Mouse (Mus musculus) adrenal gland, adult 2 months (tissue): ENCODE results near the gene Adcy4. TPM values are rescaled to one million over a fixed set of nuclear protein-coding genes. Genes with fewer than 3 reads are reported as not detected.
A peak's percentile ranks its signal among the peaks of the same experiment; 100 is the strongest.

Experiments
- DNase-seq: peaks from one replicate; pipeline ENCODE4 v3.0.0; 2021
- long read RNA-seq: library from polyadenylated mRNA; stranded (forward); transcript quantifications from one replicate; pipeline ENCODE4 v2.0.0, GENCODE M21; 2021
- polyA plus RNA-seq: library from polyadenylated mRNA; depleted of rRNA; stranded (reverse); fragments of >200 nt; gene quantifications from 2 replicates; pipeline ENCODE4 v1.2.3, GENCODE M21; 2012; rRNA removed
- total RNA-seq, 2 experiments: library from RNA; stranded (reverse); gene quantifications; 2 replicates each; pipeline ENCODE4 v1.2.3; 2021

Adcy4 gene
- total RNA-seq (10 to 100 TPM in 1 of 2 experiments, 1 to 10 TPM in 1; 9.8 to 12.5 TPM), polyA plus RNA-seq (17.1 and 21.0 TPM in 2 replicates)
- long read RNA-seq, partial matches to known transcripts = 2 of 7 reads
- long read RNA-seq, other reads (novel, unspliced or antisense) = 3 of 7 reads

DNA sequence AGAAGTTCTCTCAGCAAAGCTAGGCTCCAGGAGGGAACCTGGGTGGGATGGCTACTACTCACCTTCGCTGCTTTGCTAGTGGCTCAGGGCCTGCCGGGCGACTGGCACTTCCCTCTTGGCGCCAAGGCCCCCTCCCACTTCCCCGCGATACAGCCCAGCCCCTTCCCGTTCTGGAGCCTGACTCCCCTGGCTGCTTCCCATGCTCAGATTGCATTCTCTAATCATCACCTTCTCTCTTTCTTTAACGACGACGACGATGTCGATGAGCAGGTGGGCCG lies at the start of gene Adcy4:
Gene Adcy4, minus strand, starts transcription at position 138 of the 278 bp plus-strand sequence.
- DNase-seq = no peak

DNA sequence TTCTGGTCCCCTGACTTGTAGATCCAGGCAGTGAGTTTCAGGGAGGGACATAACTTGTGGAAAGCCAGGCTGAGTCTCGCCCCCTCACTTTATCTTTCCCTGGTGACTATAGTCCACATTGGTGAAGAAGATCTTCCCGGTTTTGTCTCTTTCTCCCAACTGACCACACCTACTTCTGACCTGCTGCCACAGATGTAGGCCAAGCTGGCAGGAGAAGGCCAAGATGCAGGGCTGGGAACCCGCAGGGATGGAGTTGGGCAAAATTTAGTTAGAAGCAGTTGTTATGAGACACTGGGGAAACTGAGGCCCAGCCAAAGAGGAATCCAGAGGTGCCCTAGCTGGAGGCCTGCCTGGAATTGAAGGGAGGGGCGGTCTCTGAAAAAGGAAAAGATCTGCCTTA lies 49.2 kb upstream of the Adcy4 start:
- no peak for DNase-seq

DNA sequence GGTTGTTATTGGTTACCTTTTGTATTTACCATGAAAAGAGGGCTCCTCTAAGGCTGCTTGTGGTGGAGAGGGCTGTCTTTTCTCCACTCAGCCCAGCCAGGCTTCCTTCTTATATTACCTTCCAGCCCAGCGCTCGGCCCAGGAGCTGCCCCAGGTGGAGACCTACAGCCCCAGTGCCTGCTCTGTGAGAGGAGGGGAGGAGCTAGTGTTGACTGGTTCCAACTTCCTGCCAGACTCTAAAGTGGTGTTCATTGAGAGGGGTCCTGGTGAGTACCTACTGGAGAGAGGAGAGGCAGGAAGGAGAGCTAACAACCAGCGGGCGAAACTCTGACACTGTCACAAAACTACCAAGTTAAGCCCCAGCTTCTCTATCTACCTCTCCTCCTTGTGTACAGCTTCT lies 46.4 kb upstream of the Adcy4 start:
- no peak for DNase-seq

DNA sequence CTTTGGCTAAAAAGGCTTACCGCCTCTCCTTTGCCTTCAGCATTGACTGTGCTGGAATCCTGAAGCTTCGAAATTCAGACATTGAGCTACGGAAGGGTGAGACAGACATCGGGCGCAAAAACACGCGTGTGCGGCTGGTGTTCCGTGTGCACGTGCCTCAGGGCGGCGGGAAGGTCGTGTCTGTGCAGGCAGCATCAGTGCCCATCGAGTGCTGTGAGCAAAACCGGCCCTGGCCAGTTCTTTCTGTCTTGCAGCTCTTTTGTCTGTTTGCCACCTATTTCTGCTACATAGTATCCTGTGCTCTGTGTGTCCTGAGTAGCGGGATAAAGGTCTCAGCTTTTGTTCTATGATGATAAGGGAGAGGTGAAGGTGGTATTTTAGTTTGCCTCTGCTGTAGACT lies 46.0 kb upstream of the Adcy4 start:
- no peak for DNase-seq

DNA sequence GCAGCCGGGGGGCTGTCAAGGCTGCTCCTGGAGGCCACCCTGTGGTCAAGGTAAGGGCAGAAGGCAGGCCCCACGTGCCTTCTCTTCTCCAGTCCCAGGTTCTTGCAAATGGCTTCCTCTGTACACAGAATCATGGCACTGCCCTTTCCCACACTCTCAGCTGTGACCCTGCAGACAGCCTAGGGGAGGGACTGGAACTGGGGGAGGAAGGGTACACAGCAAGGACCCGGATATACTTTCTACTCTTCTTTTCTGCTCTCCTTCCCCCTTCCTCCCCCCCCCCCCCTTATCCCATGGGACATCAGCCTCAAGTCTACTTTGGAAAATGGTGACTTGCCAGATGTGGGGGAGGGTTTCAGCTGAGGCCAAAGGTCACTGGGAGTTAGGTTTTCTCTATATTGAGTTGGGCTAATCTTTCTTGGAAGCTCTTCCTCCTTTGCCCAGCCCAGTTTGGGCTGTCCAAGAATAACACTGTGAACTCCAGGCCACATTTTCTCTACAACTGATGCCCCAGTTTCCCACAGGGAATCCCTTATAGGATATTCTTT lies 44.9 kb upstream of the Adcy4 start:
- DNase-seq = peak; percentile 30

DNA sequence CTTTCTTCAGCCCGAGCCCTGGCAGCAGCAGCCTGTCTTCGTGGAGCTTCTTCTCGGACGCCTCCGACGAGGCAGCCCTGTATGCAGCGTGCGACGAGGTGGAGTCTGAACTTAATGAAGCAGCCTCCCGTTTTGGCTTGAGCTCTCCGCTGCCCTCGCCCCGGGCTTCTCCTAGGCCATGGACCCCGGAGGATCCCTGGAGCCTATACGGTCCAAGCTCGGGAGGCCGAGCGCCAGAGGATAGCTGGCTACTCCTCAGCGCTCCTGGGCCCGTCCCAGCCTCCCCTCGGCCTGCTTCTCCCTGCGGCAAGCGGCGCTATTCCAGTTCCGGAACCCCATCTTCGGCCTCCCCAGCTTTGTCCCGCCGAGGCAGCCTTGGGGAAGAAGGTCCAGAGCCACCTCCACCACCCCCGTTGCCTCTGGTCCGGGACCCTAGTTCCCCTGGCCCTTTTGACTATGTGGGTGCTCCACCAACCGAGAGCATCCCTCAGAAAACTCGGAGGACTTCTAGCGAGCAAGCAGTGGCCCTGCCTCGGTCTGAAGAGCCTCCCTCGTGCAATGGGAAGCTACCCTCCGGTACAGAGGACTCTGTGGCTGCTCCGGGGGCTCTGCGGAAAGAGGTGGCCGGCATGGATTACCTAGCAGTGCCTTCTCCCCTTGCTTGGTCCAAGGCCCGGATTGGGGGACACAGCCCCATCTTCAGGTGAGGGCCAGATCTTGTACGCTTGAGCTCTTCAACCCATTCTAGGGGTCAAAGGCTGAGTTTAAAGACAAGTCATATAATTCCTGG lies 42.9 kb upstream of the Adcy4 start:
- DNase-seq = peak; percentile 14

DNA sequence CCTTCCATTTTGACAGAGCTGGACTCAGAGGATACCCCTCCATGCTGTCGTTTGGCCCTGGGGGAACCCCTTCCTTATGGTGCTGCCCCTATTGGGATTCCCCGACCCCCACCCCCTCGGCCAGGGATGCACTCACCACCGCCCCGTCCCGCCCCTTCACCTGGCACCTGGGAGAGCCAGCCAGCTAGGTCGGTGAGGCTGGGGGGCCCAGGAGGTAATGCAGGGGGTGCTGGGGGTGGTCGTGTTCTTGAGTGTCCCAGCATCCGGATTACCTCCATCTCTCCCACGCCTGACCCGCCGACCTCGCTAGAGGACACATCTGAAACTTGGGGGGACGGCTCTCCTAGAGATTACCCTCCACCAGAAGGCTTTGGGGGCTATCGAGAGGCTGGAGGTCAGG lies 42.2 kb upstream of the Adcy4 start:
- peak; percentile 13 for DNase-seq

DNA sequence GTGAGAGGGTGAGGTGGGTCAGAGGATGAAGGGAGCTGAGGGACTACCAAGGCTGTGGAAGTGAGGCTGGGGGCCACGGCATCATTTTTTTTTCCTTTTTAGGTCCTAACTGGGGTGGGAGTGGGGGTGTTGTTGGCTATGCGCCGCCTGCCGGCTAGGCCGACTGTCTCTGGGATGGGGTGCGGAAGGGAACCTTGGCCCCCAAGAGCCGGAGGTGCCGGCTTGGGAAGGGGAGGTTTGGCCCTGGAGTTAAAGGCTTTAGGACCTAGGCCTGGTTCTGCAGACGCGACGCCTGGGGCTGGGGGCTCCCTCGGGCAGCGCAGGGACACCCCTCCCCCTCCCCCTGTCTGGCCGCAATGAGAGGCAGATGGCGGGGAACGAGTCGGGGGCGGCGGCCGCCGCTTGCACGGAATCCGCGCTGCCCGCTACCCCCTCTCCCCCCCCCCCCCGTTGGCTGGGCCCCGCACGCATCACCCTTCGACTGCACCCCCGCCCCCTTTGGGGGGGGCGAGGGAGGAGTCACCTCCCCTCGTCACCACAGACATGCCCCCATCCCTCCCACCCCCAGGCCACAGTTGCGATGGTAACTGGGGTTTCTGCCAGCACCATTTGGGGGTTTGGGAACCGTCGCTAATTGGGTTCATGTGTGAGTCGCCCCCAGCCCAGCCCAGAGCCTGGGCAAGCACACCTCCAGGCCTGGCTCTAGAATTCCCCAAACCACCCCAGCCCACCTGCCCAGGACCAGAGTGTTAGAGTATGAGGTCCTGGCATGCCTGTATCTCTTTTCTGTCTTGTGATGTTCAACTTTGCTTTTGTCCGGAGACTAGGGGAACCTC lies 41.5 kb upstream of the Adcy4 start:
- DNase-seq = peak; percentile 43

DNA sequence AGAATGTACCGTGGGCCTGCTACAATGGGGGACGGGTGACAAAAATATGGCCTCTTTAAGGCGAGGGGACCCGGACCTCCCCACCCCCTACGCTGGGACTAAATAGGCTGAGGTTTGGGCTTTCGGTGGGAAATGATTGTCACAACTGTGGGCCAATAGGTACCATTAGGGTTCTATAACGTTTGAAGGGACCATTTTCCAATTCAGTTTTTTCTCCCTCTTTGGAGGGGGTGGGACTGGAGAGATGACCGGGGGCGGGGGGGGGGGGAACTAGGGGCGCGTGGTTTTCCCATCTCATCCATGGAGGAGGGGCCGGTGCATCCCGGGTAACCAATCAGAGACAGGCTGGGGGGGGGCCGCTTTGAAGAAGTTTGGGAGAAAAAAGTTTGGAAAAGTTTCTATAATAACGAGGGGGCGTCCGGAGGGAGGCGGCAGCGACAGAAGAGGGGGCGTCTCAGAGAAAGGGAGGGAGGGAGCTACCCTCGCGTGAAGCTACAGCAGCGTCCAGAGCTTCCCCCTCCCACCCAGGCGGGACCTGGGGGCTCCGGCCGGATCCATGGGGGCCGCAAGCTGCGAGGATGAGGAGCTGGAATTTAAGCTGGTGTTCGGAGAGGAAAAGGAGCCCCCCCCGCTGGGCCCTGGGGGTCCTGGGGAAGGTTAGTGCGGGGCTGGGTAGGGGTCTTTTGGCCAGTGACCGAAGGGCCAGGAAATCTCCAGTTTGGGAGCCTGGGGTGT lies 40.8 kb upstream of the Adcy4 start:
- DNase-seq = peak; percentile 51

DNA sequence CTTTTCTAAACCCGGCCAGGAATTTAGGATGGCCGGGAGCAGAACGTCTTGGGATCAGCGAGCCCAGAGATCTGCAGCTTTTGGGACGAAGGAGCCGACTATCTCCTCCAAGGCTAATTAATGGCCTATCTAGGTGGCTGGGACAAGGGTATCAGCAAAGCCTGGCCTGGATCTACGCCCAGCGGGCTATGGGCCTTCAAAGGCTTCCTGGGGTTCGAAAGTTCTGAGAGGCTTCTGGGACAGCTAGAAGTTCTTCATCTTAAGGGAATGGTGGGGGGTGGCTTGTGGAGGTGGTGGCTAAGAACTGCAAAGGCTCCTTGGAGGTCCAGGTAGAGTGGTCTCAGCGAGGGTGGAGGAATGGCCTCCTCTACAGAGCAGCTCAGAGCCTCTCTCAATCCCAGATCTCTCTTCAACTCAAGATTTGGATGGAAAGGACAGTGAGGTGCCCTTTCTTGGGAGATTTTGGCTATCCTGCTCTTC lies 40.1 kb upstream of the Adcy4 start:
- DNase-seq = peak; percentile 63

DNA sequence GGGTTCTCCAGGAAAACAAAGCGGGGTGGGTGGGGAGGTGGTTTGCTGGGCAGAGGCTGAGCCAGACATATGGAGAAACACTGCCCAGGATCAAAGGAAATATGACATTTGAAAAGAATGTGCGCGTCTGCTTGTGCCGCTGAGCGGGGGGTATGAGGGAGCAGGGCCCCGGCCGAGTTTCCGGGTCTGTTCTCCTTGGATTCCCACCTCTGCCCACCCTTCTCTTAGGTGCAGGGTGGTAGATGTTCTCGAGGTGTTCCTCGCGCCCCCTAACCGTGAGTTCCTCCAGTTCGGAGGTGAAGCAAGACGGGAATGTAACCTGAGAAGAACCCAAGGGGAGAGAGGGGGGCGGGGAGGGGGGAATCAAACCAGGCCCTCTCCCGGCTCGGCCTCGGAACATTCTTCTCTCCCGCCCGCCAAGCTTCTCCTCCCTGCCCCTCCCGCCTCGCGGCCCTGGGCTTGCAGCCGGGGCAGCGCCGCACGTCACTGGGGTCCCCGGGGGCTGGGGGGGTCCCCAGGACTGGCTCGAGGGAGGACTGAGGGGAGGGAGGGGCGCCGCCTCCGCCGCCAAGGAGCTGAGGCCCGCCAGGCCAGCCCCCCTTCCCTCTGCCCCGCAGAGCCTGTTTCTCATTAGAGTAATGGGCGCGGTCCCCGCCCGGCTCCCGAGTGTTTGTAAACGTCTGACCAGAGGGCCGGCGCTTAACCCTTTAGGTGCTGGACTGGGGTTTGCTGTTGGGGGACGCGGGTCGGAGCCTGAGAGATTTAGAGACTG lies 39.3 kb upstream of the Adcy4 start, which contains the start of gene Nfatc4:
Gene Nfatc4, plus strand, starts transcription at position 154 of the 772 bp plus-strand sequence.
- DNase-seq = peak; percentile 85

DNA sequence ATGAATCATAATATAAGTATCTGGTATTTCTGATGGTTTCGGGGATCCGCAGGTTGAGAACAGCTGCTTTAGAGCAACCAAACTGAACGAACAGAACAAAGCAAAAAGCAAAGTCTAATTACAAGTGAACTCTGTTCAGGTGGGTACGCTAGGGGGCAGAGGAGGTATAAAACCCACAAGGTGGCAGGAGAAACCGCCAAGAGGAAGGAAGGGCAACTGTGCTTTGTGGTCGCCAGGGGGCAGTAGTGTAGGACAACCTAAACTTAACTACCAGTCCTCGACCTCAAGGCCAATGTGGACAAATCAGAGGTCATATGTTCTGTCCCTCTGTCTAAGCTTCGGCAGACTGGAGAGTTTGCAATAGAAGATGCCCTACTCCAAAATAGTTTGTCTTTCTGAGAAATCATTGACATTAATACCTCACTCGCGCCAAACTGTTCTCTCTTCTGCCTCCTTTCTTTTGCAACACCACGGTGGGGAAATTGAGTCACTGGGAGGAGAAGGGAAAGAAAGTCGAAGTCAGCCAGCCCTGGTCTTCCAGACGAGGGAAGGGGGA lies 38.6 kb upstream of the Adcy4 start:
- DNase-seq = peak; percentile 80

DNA sequence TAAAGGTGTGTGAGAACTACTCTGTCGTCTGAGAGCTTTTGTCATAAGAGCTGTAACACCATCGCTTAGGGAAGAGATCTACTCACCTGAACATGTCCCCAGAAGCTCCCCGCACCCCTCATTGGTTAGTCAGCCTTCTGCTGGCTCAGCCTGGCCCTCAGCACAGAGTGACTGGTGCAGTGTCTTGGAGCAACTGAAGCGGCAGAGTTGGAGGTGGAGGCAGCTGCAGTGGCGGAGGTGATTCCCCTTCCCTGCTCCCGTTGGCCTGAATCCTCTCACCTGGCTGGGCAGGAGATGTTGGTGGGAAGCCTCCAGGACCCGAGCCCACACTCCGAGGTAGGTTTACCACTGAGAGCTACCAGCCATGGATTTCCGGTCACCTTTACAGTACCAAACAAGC lies 36.7 kb upstream of the Adcy4 start:
- no peak for DNase-seq

DNA sequence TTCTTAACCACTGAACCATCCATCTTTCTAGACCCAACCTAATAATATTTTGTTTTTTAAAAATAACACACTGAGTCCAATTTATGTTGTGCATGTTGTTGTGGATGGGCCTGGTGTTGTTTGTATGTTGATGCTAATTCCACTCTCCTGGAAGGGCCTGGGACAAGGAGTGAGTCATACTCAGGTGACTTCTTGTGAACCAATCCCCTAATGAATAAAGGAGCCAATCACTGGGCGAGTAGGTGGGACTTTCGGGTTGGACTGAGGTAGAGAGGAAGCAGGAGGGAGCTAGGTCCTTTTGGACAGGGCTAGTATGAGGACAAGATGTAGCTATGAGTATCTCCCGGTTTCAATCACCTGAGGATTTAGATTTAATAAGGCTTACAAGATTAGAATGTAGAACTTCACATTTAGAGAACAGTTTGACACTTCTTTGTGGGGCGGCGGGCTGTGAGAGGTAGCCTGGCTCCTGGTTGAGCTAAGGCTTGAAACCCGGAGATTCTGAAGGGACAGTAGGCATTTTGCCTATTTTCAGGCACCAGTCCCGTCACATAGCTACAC lies 36.0 kb upstream of the Adcy4 start:
- no peak for DNase-seq

DNA sequence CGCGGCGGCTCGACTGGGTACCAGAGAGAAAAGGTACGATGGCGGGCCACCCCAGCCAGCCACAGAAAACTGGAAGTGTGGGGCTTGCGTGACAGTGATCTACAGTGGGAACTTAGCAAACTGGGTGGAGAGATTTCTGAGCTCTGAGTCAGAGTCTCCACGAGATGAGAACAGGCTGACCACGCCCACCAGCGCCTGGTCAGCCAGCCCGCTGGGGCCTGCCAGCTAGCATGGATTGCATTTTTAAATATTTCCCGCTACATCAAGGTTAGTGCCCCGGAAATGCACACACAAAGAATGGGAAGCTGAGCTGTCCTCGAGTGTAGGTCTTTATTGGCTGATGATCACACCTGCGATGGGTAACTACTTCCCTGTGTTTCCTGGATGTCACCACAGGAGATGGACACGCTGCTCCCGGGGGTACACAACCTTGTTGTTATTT lies 31.4 kb upstream of the Adcy4 start:
- peak; percentile 89 for DNase-seq

DNA sequence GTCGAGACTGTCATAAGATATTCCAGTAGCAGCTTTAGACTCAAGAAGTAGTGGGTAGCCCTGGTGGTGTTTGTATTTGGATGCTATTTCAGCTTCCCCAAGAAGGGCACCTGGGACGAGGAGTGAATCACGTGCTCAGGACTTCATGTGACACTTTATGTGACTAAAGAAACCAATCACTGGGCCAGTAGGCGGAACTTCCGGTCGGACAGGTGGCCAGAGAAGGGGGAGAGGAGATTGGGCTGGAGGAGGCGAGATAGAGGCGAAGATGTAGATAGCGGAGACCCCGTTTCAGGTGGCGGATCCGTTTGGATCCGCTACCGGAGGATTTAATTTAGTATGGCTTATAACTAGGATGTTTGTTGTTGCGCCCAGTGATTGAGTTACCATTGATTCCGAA lies 31.0 kb upstream of the Adcy4 start:
- DNase-seq = peak; percentile 79

DNA sequence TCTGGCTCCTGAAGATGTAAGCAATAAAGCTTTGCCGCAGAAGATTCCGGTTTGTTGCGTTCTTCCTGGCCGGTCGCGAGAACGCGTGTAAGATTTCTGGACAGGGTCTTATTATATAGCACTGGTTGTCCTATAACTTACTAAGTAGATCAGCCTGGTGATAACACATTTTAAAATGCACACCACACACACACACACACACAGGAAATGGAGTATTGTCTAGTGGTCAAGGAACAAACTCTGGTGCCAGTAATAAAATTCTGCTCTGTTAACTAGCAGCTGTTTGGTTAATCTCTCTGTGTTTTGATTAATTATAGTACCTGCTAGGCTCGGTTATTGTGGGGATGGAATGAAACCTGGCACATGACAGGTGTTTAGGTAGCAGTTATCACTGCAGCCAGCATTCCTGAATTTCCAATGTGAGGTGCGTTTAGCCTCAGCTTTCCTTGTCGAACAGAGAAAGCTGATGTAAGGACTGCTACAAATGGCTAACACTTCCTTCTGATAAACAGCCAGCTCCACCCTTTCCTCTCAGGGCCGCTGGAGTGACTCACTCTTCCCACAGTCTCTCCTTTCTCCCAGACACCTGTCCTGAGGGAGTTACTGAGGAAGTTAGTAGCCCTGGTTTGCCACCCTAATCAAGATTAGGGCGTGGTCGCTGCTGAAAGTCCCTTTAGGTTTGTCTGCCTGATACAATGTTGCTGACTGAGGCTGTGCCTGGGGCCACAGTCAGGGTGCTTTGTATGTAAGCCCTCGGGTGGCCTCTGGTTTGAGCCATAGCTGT lies 11.7 kb upstream of the Adcy4 start:
- no peak for DNase-seq

DNA sequence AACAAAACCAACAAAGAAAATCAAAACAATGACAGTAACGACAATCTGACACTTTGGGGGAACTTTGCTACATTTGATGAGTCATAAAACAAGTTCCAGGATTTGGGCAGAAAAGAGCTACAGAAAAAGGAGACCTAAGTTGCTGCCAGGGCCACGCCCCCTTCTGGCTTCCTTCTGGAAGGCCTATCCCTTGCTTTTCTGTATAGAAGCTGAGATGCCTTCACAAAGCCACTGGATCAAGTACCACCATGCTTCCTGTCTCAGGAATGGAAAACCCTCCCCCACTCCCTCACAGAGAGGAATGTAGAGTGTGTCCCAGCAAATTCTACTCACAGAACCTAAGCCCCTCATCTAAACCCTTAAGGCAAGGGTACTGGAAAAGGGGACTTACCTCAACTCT lies 10.1 kb upstream of the Adcy4 start:
- DNase-seq = no peak

DNA sequence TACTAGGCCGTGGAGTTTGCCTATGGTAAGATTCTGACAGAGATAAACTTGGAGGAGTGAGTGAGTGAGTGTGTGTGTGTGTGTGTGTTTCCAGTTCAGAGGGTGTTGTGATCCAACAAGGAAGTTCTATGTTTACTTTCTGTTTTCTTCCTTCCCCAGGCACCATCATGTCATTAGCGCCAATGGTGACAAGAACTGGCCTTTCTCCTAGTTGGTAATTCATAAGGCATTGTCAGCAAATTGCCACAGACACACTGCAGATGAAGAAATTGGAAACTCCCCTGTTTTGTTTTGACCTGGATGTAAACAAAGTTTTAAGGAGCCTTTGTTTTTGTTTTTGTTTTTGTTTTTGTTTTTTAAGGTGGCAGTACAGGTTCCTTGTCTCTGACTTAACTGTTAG lies 9.6 kb upstream of the Adcy4 start:
- DNase-seq = no peak
